Mouse (Mus musculus): ENCODE results near the gene Xpo4.

DNA sequence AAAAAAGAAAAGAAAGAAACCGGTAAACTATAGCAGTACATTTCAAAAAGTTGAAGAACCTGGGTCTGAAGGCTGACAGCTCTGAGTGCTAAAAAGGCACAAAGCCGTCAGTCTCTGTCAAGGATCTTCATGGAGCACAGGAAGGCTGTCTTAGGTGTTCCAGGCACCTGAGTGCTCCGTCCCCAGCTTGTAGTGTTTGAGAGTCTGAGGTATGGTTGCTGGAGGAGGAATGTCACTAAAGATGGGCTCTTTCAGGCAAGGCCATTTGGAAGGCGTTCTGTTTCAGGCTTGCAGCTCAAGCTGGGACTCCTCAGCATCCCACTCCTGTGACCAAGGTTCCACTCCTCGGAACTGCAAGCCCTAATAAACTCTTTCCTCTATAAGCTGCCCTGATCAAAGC, 22.2 kb upstream of the Xpo4 start:
- TF ChIP-seq POLR2A (IDR thresholded peaks at IDR 0.05; ENCODE audit: borderline replicate concordance, low read depth, low read length) = no peak
- no peak for TF ChIP-seq CTCF (IDR thresholded peaks at IDR 0.05; ENCODE audit: low read depth, low read length)

All from bone marrow macrophage, adult 2 months (primary cell).